8 mouse cellular contexts compared by ENCODE assay signal in genomic region chr8:4165852-4166751, GRCm38 (mm10). TPM values are rescaled to one million over a fixed set of nuclear protein-coding genes. Genes with fewer than 3 reads are reported as not detected.
DNase-seq lines count a peak whose midpoint lies in the region; ATAC-seq and TF ChIP-seq lines count a peak whose summit lies in the region.

Evi5l (plus strand) TSS chr8:4166567.

- peak; percentile 100 for DNase-seq in MN1 (ENCODE audit: low spot score)
- peak; percentile 100 for DNase-seq in cerebellum, adult 9-10 months
- peak; percentile 97 for DNase-seq in hindbrain, embryonic 10.5 days (ENCODE audit: low spot score)
- DNase-seq in layer of hippocampus, adult 9-11 months = peak; percentile 100
- DNase-seq in lung, postnatal 0 days (ENCODE audit: low spot score) = peak; percentile 100
- peak; percentile 100 for DNase-seq in ovary, postnatal 14 days (ENCODE audit: low spot score)
- peak; percentile 98 for DNase-seq in thymus, postnatal 14 days

- peak; percentile 72 for TF ChIP-seq EP300 in lung, postnatal 0 days (IDR thresholded peaks at IDR 0.05)

- TF ChIP-seq CTCF in lung, postnatal 0 days (IDR thresholded peaks at IDR 0.05) = no peak

- peak within 1 kb of the TSS; percentile 84 for H3K4me3 ChIP-seq in hindbrain, embryonic 10.5 days
- H3K4me3 ChIP-seq in lung, postnatal 0 days (ENCODE audit: low read depth, low read length) = peak within 1 kb of the TSS; percentile 82

- peak within 1 kb of the TSS; percentile 66 for H3K9ac ChIP-seq in lung, postnatal 0 days (replicated peaks; ENCODE audit: low read depth)

- H3K27ac ChIP-seq in hindbrain, embryonic 10.5 days = peak within 1 kb of the TSS; percentile 89
- H3K27ac ChIP-seq in lung, postnatal 0 days (ENCODE audit: low read length) = 0 out of 2 replicates have a peak within 1 kb of the TSS, but pooled peaks have one; percentile 3

- peak within 1 kb of the TSS; percentile 93 for H3K4me2 ChIP-seq in lung, postnatal 0 days (replicated peaks; ENCODE audit: low read depth, low read length)

- H3K9me3 ChIP-seq in hindbrain, embryonic 10.5 days = no peaks in the 10 kb centered on the region
- H3K9me3 ChIP-seq in lung, postnatal 0 days (ENCODE audit: low read length) = no peaks in the 10 kb centered on the region

- peak; percentile 94 for ATAC-seq in frontal cortex, adult (ENCODE audit: low TSS enrichment)
- ATAC-seq in lung, postnatal 0 days = peak; percentile 97

- no peaks in the 10 kb centered on the region for H3K36me3 ChIP-seq in hindbrain, embryonic 10.5 days
- no peaks in the 10 kb centered on the region for H3K36me3 ChIP-seq in lung, postnatal 0 days (ENCODE audit: insufficient read depth, low read length)

- no peaks in the 10 kb centered on the region for H3K27me3 ChIP-seq in hindbrain, embryonic 10.5 days (ENCODE audit: insufficient read depth, poor library complexity, severe bottlenecking)
- no peaks in the 10 kb centered on the region for H3K27me3 ChIP-seq in lung, postnatal 0 days (replicated peaks; ENCODE audit: insufficient read depth, low read length)

- peaks cover 13% of the 10 kb centered on the region for H3K4me1 ChIP-seq in hindbrain, embryonic 10.5 days (replicated peaks)
- no peaks in the 10 kb centered on the region for H3K4me1 ChIP-seq in lung, postnatal 0 days (ENCODE audit: insufficient read depth, low read depth, low read length)

- WGBS in hindbrain, embryonic 10.5 days = under 1% methylated on average over 51 of the region's 51 CpGs
- WGBS in lung, postnatal 0 days = under 1% methylated on average over 51 of the region's 51 CpGs

RNA-seq across cellular contexts. Expression of gene Evi5l, which starts in this region (rescaled TPM):
- 28.1 and 43.7 TPM in 2 replicates for polyA plus RNA-seq in hindbrain, embryonic 10.5 days (2016; fragmentation: Nextera tagmentation; extraction: Ambion mirVana)
- 11.3 and 11.9 TPM in 2 replicates for polyA plus RNA-seq in lung, postnatal 0 days (2015; fragmentation: Nextera tagmentation; extraction: Ambion mirVana)

Comparison
In these comparisons a context has a peak if more than half of its experiments do, and no peak if none do; other contexts are left out.
1. Peak in every context shown above with its lines: DNase-seq, ATAC-seq, H3K4me3 ChIP-seq and H3K27ac ChIP-seq.